Mouse (Mus musculus) midbrain, embryonic 15.5 days (tissue): Measurements from ENCODE around the gene Podxl. TPM values are rescaled to one million over a fixed set of nuclear protein-coding genes. Genes with fewer than 3 reads are reported as not detected.

ENCODE experiments used
- ATAC-seq: fragments of 200-750 bp; cut with Nextera tagmentation; replicated peaks from 2 replicates; pipeline ENCODE4 v1.8.0; 2017; ENCODE audit warnings: moderate TSS enrichment
- H3K27ac ChIP-seq: fragments of 300-500 bp; sonication (generic); 2 replicates; pipeline ENCODE4 v1.5.1; 2015; ENCODE audit warnings: mild to moderate bottlenecking, inconsistent platforms
- H3K27me3 ChIP-seq: fragments of 300-500 bp; sonication (generic); replicated peaks from 2 replicates; pipeline ENCODE4 v1.6.1; 2015; ENCODE audit warnings: inconsistent platforms
- H3K36me3 ChIP-seq: fragments of 300-500 bp; sonication (generic); replicated peaks from 2 replicates; pipeline ENCODE4 v1.6.1; 2015; ENCODE audit warnings: inconsistent platforms
- H3K4me1 ChIP-seq: fragments of 300-500 bp; sonication (generic); 2 replicates; pipeline ENCODE4 v1.6.1; 2015; ENCODE audit warnings: inconsistent platforms
- H3K4me2 ChIP-seq: fragments of 300-500 bp; sonication (generic); 2 replicates; pipeline ENCODE4 v1.6.1; 2015; ENCODE audit warnings: inconsistent platforms, mild to moderate bottlenecking, moderate library complexity
- H3K4me3 ChIP-seq: fragments of 300-500 bp; sonication (generic); 2 replicates; pipeline ENCODE4 v1.5.1; 2015; ENCODE audit warnings: mild to moderate bottlenecking, inconsistent platforms
- H3K9ac ChIP-seq: fragments of 300-500 bp; sonication (generic); 2 replicates; pipeline ENCODE4 v1.6.1; 2015; ENCODE audit warnings: mild to moderate bottlenecking, inconsistent platforms
- H3K9me3 ChIP-seq: fragments of 300-500 bp; sonication (generic); 2 replicates; pipeline ENCODE4 v1.6.1; 2016; ENCODE audit warnings: inconsistent platforms
- WGBS: fragments of 180-500 bp; shearing (Covaris S2); methylation state at CpG from one replicate; pipeline ENCODE4 v1.1.7; 2015; ENCODE audit warnings: mixed read lengths; 5-methylcytosine and 5-hydroxymethylcytosine counted together
- polyA plus RNA-seq: library from polyadenylated mRNA; unstranded; fragments of >200 nt; fragmentation: Nextera tagmentation; extraction: Ambion mirVana; gene quantifications from 2 replicates; pipeline ENCODE4 v1.2.1, GENCODE M21; 2015

The Podxl gene
- polyA plus RNA-seq, 1 experiment from 2014 or later, result 12.0 TPM

- Histone ChIP-seq H3K4me1 (peaks cover 13% of the 10 kb centered on the region), H3K27ac (no peak overlapping the region), H3K9ac (no peak overlapping the region), H3K4me2 (no peak overlapping the region), H3K9me3 (no peaks in the 10 kb centered on the region), H3K4me3 (no peak overlapping the region), H3K36me3 (peaks cover 6% of the 10 kb centered on the region; the same call in 1 of the 2 replicates), H3K27me3 (no peaks in the 10 kb centered on the region)
- WGBS, result 73% methylated on average over 8 of the region's 8 CpGs
- no peak for ATAC-seq
Measured at GRCm38 (mm10) chr6:31519001-31519471, 44.7 kb downstream of the Podxl start.

GRCm38 (mm10) chr6:31518338-31518698 is 45.5 kb downstream of the Podxl start:
- Histone ChIP-seq H3K27ac (0 out of 2 replicates have a peak overlapping the region, but pooled peaks have one; percentile 13), H3K4me2 (no peak overlapping the region), H3K36me3 (peaks cover 6% of the 10 kb centered on the region; the same call in 1 of the 2 replicates), H3K4me3 (no peak overlapping the region), H3K27me3 (no peaks in the 10 kb centered on the region), H3K4me1 (peaks cover 9% of the 10 kb centered on the region), H3K9me3 (no peaks in the 10 kb centered on the region), H3K9ac (no peak overlapping the region)
- 78% methylated on average over 2 of the region's 2 CpGs for WGBS
- ATAC-seq, result no peak

GRCm38 (mm10) chr6:31517681-31518337 is 46.0 kb downstream of the Podxl start:
- no peak overlapping the region for H3K9ac ChIP-seq
- no peak for ATAC-seq
- no peaks in the 10 kb centered on the region for H3K9me3 ChIP-seq
- WGBS, result 70% methylated on average over 9 of the region's 9 CpGs
- no peak overlapping the region for H3K4me2 ChIP-seq
- no peaks in the 10 kb centered on the region for H3K27me3 ChIP-seq
- H3K36me3 ChIP-seq, result peaks cover 6% of the 10 kb centered on the region; the same call in 1 of the 2 replicates
- H3K4me3 ChIP-seq, result no peak overlapping the region
- peak overlapping the region; percentile 13; the same call in 1 of the 2 replicates for H3K27ac ChIP-seq
- peaks cover 4% of the 10 kb centered on the region for H3K4me1 ChIP-seq

GRCm38 (mm10) chr6:31513726-31514125 is 50.1 kb downstream of the Podxl start:
- Histone ChIP-seq H3K36me3 (0 out of 2 replicates have a peak, but pooled peaks cover 4% of the 10 kb centered on the region), H3K27me3 (no peaks in the 10 kb centered on the region), H3K4me3 (no peak overlapping the region), H3K9ac (no peak overlapping the region), H3K4me1 (no peaks in the 10 kb centered on the region), H3K27ac (no peak overlapping the region), H3K9me3 (no peaks in the 10 kb centered on the region), H3K4me2 (no peak overlapping the region)
- ATAC-seq, result no peak
- 65% methylated on average over 6 of the region's 6 CpGs for WGBS

GRCm38 (mm10) chr6:31502614-31503013 is 61.2 kb downstream of the Podxl start:
- no peak overlapping the region for H3K27ac ChIP-seq
- H3K4me3 ChIP-seq, result no peak overlapping the region
- no peaks in the 10 kb centered on the region for H3K9me3 ChIP-seq
- WGBS, result 100% methylated on average over 2 of the region's 2 CpGs
- no peak overlapping the region for H3K9ac ChIP-seq
- ATAC-seq, result no peak
- peaks cover 2% of the 10 kb centered on the region; the same call in 1 of the 2 replicates for H3K36me3 ChIP-seq
- no peak overlapping the region for H3K4me2 ChIP-seq
- H3K27me3 ChIP-seq, result no peaks in the 10 kb centered on the region
- no peaks in the 10 kb centered on the region for H3K4me1 ChIP-seq

GRCm38 (mm10) chr6:31500691-31501090 is 63.1 kb downstream of the Podxl start:
- no peak overlapping the region for H3K4me2 ChIP-seq
- ATAC-seq, result no peak
- no peaks in the 10 kb centered on the region for H3K27me3 ChIP-seq
- H3K36me3 ChIP-seq, result peaks cover 5% of the 10 kb centered on the region; the same call in 1 of the 2 replicates
- no peaks in the 10 kb centered on the region for H3K9me3 ChIP-seq
- H3K4me3 ChIP-seq, result no peak overlapping the region
- no peak overlapping the region for H3K9ac ChIP-seq
- H3K4me1 ChIP-seq, result no peaks in the 10 kb centered on the region
- H3K27ac ChIP-seq, result no peak overlapping the region

- no peak overlapping the region for H3K4me3 ChIP-seq
- no peak overlapping the region for H3K9ac ChIP-seq
- no peak overlapping the region for H3K4me2 ChIP-seq
- WGBS, result 84% methylated on average over 2 of the region's 2 CpGs
- H3K27ac ChIP-seq, result no peak overlapping the region
- no peaks in the 10 kb centered on the region for H3K9me3 ChIP-seq
- H3K27me3 ChIP-seq, result no peaks in the 10 kb centered on the region
- ATAC-seq, result no peak
- no peaks in the 10 kb centered on the region for H3K4me1 ChIP-seq
- peaks cover 5% of the 10 kb centered on the region; the same call in 1 of the 2 replicates for H3K36me3 ChIP-seq
Measured at GRCm38 (mm10) chr6:31500260-31500659, 63.5 kb downstream of the Podxl start.

GRCm38 (mm10) chr6:31499836-31500235 is 63.9 kb downstream of the Podxl start:
- no peak for ATAC-seq
- H3K4me2 ChIP-seq, result no peak overlapping the region
- no peaks in the 10 kb centered on the region for H3K27me3 ChIP-seq
- no peaks in the 10 kb centered on the region for H3K4me1 ChIP-seq
- H3K36me3 ChIP-seq, result peaks cover 5% of the 10 kb centered on the region; the same call in 1 of the 2 replicates
- H3K9ac ChIP-seq, result no peak overlapping the region
- H3K9me3 ChIP-seq, result no peaks in the 10 kb centered on the region
- WGBS, result 89% methylated on average over 10 of the region's 10 CpGs
- H3K27ac ChIP-seq, result no peak overlapping the region
- no peak overlapping the region for H3K4me3 ChIP-seq

- no peak for ATAC-seq
- Histone ChIP-seq H3K9ac (no peak overlapping the region), H3K36me3 (0 out of 2 replicates have a peak, but pooled peaks cover 3% of the 10 kb centered on the region), H3K9me3 (no peaks in the 10 kb centered on the region), H3K27ac (no peak overlapping the region), H3K4me1 (no peaks in the 10 kb centered on the region), H3K4me2 (no peak overlapping the region), H3K27me3 (no peaks in the 10 kb centered on the region), H3K4me3 (no peak overlapping the region)
- WGBS, result 71% methylated on average over 2 of the region's 2 CpGs
Measured at GRCm38 (mm10) chr6:31496227-31496626, 67.6 kb downstream of the Podxl start.

GRCm38 (mm10) chr6:31495122-31495731 is 68.6 kb downstream of the Podxl start:
- Histone ChIP-seq H3K9ac (no peak overlapping the region), H3K4me2 (no peak overlapping the region), H3K4me3 (no peak overlapping the region), H3K4me1 (no peaks in the 10 kb centered on the region), H3K27ac (no peak overlapping the region), H3K27me3 (no peaks in the 10 kb centered on the region), H3K9me3 (no peaks in the 10 kb centered on the region), H3K36me3 (0 out of 2 replicates have a peak, but pooled peaks cover 3% of the 10 kb centered on the region)
- no peak for ATAC-seq
- WGBS, result 70% methylated on average over 2 of the region's 2 CpGs

- ATAC-seq, result no peak
Measured at GRCm38 (mm10) chr6:31489950-31490349, 73.8 kb downstream of the Podxl start.

GRCm38 (mm10) chr6:31486601-31487000 is 77.2 kb downstream of the Podxl start:
- H3K27ac ChIP-seq, result no peak overlapping the region
- H3K4me2 ChIP-seq, result no peak overlapping the region
- no peaks in the 10 kb centered on the region for H3K4me1 ChIP-seq
- no peaks in the 10 kb centered on the region for H3K27me3 ChIP-seq
- H3K9ac ChIP-seq, result no peak overlapping the region
- ATAC-seq, result no peak
- H3K36me3 ChIP-seq, result no peaks in the 10 kb centered on the region
- H3K4me3 ChIP-seq, result no peak overlapping the region
- H3K9me3 ChIP-seq, result no peaks in the 10 kb centered on the region
- WGBS, result 97% methylated on average over 2 of the region's 2 CpGs

More at GRCm38 (mm10) chr6:31489950-31490349, 73.8 kb downstream of the Podxl start:
- Histone ChIP-seq H3K4me2 (no peak overlapping the region), H3K9ac (no peak overlapping the region), H3K4me3 (no peak overlapping the region), H3K9me3 (no peaks in the 10 kb centered on the region), H3K4me1 (no peaks in the 10 kb centered on the region), H3K36me3 (no peaks in the 10 kb centered on the region), H3K27ac (no peak overlapping the region), H3K27me3 (no peaks in the 10 kb centered on the region)
- 94% methylated on average over 7 of the region's 7 CpGs for WGBS
